24 mouse cellular contexts compared by ENCODE assay signal in genomic region chr7:144521927-144522326, GRCm38 (mm10).
"Had no signal": no experiment of that assay in that cellular context is flagged by ENCODE, and none has a peak within 500 bp of the region (broad histone marks: within the 10 kb centered on the region; RNA-seq: fewer than 3 reads in every experiment).

No protein-coding gene starts in this region.

- H3K27ac ChIP-seq: limb, embryonic 10.5 days; limb, embryonic 13.5 days; lung, embryonic 15.5 days; midbrain, embryonic 10.5 days; midbrain, embryonic 13.5 days; neural tube, embryonic 13.5 days; stomach, embryonic 15.5 days had no signal

- H3K4me3 ChIP-seq: limb, embryonic 10.5 days; limb, embryonic 13.5 days; lung, embryonic 15.5 days; megakaryocyte, embryonic 14.5 days; midbrain, embryonic 10.5 days; midbrain, embryonic 13.5 days; myocyte; neural tube, embryonic 13.5 days; stomach, embryonic 15.5 days had no signal

- H3K4me1 ChIP-seq: lung, embryonic 15.5 days; midbrain, embryonic 13.5 days had no signal

- H3K9me3 ChIP-seq: limb, embryonic 10.5 days; limb, embryonic 13.5 days; lung, embryonic 15.5 days; megakaryocyte, embryonic 14.5 days; midbrain, embryonic 10.5 days; midbrain, embryonic 13.5 days; neural tube, embryonic 13.5 days; stomach, embryonic 15.5 days had no signal

- ATAC-seq: inflammation-experienced regulatory T-cells, adult 6 months; intestine, embryonic 16.5 days; midbrain, embryonic 13.5 days; midbrain, embryonic 16.5 days had no signal

- H3K27me3 ChIP-seq: limb, embryonic 13.5 days; lung, embryonic 15.5 days; megakaryocyte, embryonic 14.5 days; midbrain, embryonic 13.5 days; neural tube, embryonic 13.5 days; stomach, embryonic 15.5 days had no signal

- H3K4me2 ChIP-seq: limb, embryonic 13.5 days; lung, embryonic 15.5 days; midbrain, embryonic 13.5 days; neural tube, embryonic 13.5 days; stomach, embryonic 15.5 days had no signal

- DNase-seq: kidney, adult 18-20 months; kidney, adult 9 months; kidney, postnatal 14 days; kidney, postnatal 4 days; lung, adult 18-20 months; lung, postnatal 10 days; lung, postnatal 36 days; retina, postnatal 1 day; right cerebral cortex, postnatal 25 days; spleen, adult 18-20 months; thymus, adult 18-20 months; thymus, postnatal 36 days had no signal

- H3K9ac ChIP-seq: limb, embryonic 13.5 days; lung, embryonic 15.5 days; midbrain, embryonic 13.5 days; neural tube, embryonic 13.5 days; stomach, embryonic 15.5 days had no signal
